Mouse (Mus musculus): ENCODE data around the gene Myo18b. TPM values are rescaled to one million over a fixed set of nuclear protein-coding genes. Genes with fewer than 3 reads are reported as not detected.

Gene Myo18b
- polyA plus RNA-seq, 1 experiment from 2014 or later = 0.95 TPM

GRCm38 (mm10) chr5:112864719-112865367 lies 31.3 kb downstream of the Myo18b start:
- Histone ChIP-seq H3K27me3 (replicated peaks; ENCODE audit: control insufficient read depth, insufficient read depth, low read length) (no peaks in the 10 kb centered on the region), H3K4me3 (ENCODE audit: low read depth, low read length) (no peak overlapping the region), H3K9me3 (ENCODE audit: control insufficient read depth, low read length) (no peaks in the 10 kb centered on the region), H3K9ac (ENCODE audit: low read length) (no peak overlapping the region), H3K27ac (ENCODE audit: low read depth) (no peak overlapping the region), H3K36me3 (ENCODE audit: control insufficient read depth, insufficient read depth, low read length) (no peaks in the 10 kb centered on the region), H3K4me1 (replicated peaks; ENCODE audit: control insufficient read depth, insufficient read depth, low read length) (no peaks in the 10 kb centered on the region), H3K4me2 (ENCODE audit: low read length) (no peak overlapping the region)
- ATAC-seq (replicated peaks; ENCODE audit: low FRiP score, low TSS enrichment, low read depth) (0 out of 2 replicates have a peak, but pooled peaks have one; percentile 15), DNase-seq (ENCODE audit: low spot score) (peak; percentile 73)
- WGBS = 48% methylated on average over 4 of the region's 4 CpGs

- WGBS = 47% methylated on average over 12 of the region's 12 CpGs
- Histone ChIP-seq H3K4me2 (ENCODE audit: low read length) (no peak overlapping the region), H3K27me3 (replicated peaks; ENCODE audit: control insufficient read depth, insufficient read depth, low read length) (no peaks in the 10 kb centered on the region), H3K9ac (ENCODE audit: low read length) (no peak overlapping the region), H3K4me1 (replicated peaks; ENCODE audit: control insufficient read depth, insufficient read depth, low read length) (no peaks in the 10 kb centered on the region), H3K27ac (ENCODE audit: low read depth) (no peak overlapping the region), H3K36me3 (ENCODE audit: control insufficient read depth, insufficient read depth, low read length) (no peaks in the 10 kb centered on the region), H3K4me3 (ENCODE audit: low read depth, low read length) (no peak overlapping the region), H3K9me3 (ENCODE audit: control insufficient read depth, low read length) (no peaks in the 10 kb centered on the region)
- DNase-seq (ENCODE audit: low spot score) (no peak), ATAC-seq (replicated peaks; ENCODE audit: low FRiP score, low TSS enrichment, low read depth) (no peak)
These were observed 36.7 kb downstream of the Myo18b start for GRCm38 (mm10) chr5:112859379-112860035.

- H3K9ac ChIP-seq (ENCODE audit: low read length) = no peak overlapping the region
- H3K4me3 ChIP-seq (ENCODE audit: low read depth, low read length) = no peak overlapping the region
- H3K4me1 ChIP-seq (replicated peaks; ENCODE audit: control insufficient read depth, insufficient read depth, low read length) = peaks cover 28% of the 10 kb centered on the region
- no peak overlapping the region for H3K4me2 ChIP-seq (ENCODE audit: low read length)
- ATAC-seq (replicated peaks; ENCODE audit: low FRiP score, low TSS enrichment, low read depth) (peak; percentile 69), DNase-seq (ENCODE audit: low spot score) (peak; percentile 78)
- peak overlapping the region; percentile 59 for H3K27ac ChIP-seq (ENCODE audit: low read depth)
- WGBS = 32% methylated on average over 8 of the region's 8 CpGs
- H3K27me3 ChIP-seq (replicated peaks; ENCODE audit: control insufficient read depth, insufficient read depth, low read length) = peaks cover 8% of the 10 kb centered on the region; the same call in 1 of the 2 replicates
- no peaks in the 10 kb centered on the region for H3K9me3 ChIP-seq (ENCODE audit: control insufficient read depth, low read length)
- H3K36me3 ChIP-seq (ENCODE audit: control insufficient read depth, insufficient read depth, low read length) = no peaks in the 10 kb centered on the region
These were observed 43.0 kb downstream of the Myo18b start for GRCm38 (mm10) chr5:112853179-112853578.

GRCm38 (mm10) chr5:112851389-112851788 lies 44.8 kb downstream of the Myo18b start:
- DNase-seq (ENCODE audit: low spot score) = no peak
- H3K36me3 ChIP-seq (ENCODE audit: control insufficient read depth, insufficient read depth, low read length) = no peaks in the 10 kb centered on the region
- no peaks in the 10 kb centered on the region for H3K9me3 ChIP-seq (ENCODE audit: control insufficient read depth, low read length)
- no peak overlapping the region for H3K27ac ChIP-seq (ENCODE audit: low read depth)
- WGBS = 23% methylated on average over 5 of the region's 5 CpGs
- peaks cover 8% of the 10 kb centered on the region; the same call in 1 of the 2 replicates for H3K27me3 ChIP-seq (replicated peaks; ENCODE audit: control insufficient read depth, insufficient read depth, low read length)
- peaks cover 28% of the 10 kb centered on the region for H3K4me1 ChIP-seq (replicated peaks; ENCODE audit: control insufficient read depth, insufficient read depth, low read length)
- H3K9ac ChIP-seq (ENCODE audit: low read length) = no peak overlapping the region
- ATAC-seq (replicated peaks; ENCODE audit: low FRiP score, low TSS enrichment, low read depth) = no peak
- no peak overlapping the region for H3K4me3 ChIP-seq (ENCODE audit: low read depth, low read length)
- no peak overlapping the region for H3K4me2 ChIP-seq (ENCODE audit: low read length)

- peak; percentile 76 for ATAC-seq (replicated peaks; ENCODE audit: low FRiP score, low TSS enrichment, low read depth)
- H3K36me3 ChIP-seq (ENCODE audit: control insufficient read depth, insufficient read depth, low read length) = no peaks in the 10 kb centered on the region
- no peak overlapping the region for H3K9ac ChIP-seq (ENCODE audit: low read length)
- DNase-seq (ENCODE audit: low spot score) = peak; percentile 88
- no peaks in the 10 kb centered on the region for H3K9me3 ChIP-seq (ENCODE audit: control insufficient read depth, low read length)
- H3K4me1 ChIP-seq (replicated peaks; ENCODE audit: control insufficient read depth, insufficient read depth, low read length) = peaks cover 28% of the 10 kb centered on the region
- H3K27ac ChIP-seq (ENCODE audit: low read depth) = no peak overlapping the region
- WGBS = 4% methylated on average over 16 of the region's 16 CpGs
- H3K4me2 ChIP-seq (ENCODE audit: low read length) = peak overlapping the region; percentile 26; the same call in 1 of the 2 replicates
- no peak overlapping the region for H3K4me3 ChIP-seq (ENCODE audit: low read depth, low read length)
- H3K27me3 ChIP-seq (replicated peaks; ENCODE audit: control insufficient read depth, insufficient read depth, low read length) = peaks cover 8% of the 10 kb centered on the region; the same call in 1 of the 2 replicates
These were observed 47.4 kb downstream of the Myo18b start for GRCm38 (mm10) chr5:112848586-112849280.

GRCm38 (mm10) chr5:112847985-112848542 lies 48.1 kb downstream of the Myo18b start:
- H3K4me1 ChIP-seq (replicated peaks; ENCODE audit: control insufficient read depth, insufficient read depth, low read length) = peaks cover 27% of the 10 kb centered on the region
- no peak overlapping the region for H3K9ac ChIP-seq (ENCODE audit: low read length)
- no peaks in the 10 kb centered on the region for H3K9me3 ChIP-seq (ENCODE audit: control insufficient read depth, low read length)
- H3K4me3 ChIP-seq (ENCODE audit: low read depth, low read length) = no peak overlapping the region
- DNase-seq (ENCODE audit: low spot score) (no peak), ATAC-seq (replicated peaks; ENCODE audit: low FRiP score, low TSS enrichment, low read depth) (no peak)
- WGBS = 17% methylated on average over 24 of the region's 25 CpGs
- peaks cover 8% of the 10 kb centered on the region; the same call in 1 of the 2 replicates for H3K27me3 ChIP-seq (replicated peaks; ENCODE audit: control insufficient read depth, insufficient read depth, low read length)
- no peaks in the 10 kb centered on the region for H3K36me3 ChIP-seq (ENCODE audit: control insufficient read depth, insufficient read depth, low read length)
- no peak overlapping the region for H3K27ac ChIP-seq (ENCODE audit: low read depth)
- 0 out of 2 replicates have a peak overlapping the region, but pooled peaks have one; percentile 26 for H3K4me2 ChIP-seq (ENCODE audit: low read length)

- Histone ChIP-seq H3K27ac (ENCODE audit: low read depth) (no peak overlapping the region), H3K9me3 (ENCODE audit: control insufficient read depth, low read length) (no peaks in the 10 kb centered on the region), H3K4me1 (replicated peaks; ENCODE audit: control insufficient read depth, insufficient read depth, low read length) (peaks cover 12% of the 10 kb centered on the region), H3K27me3 (replicated peaks; ENCODE audit: control insufficient read depth, insufficient read depth, low read length) (peaks cover 8% of the 10 kb centered on the region; the same call in 1 of the 2 replicates), H3K36me3 (ENCODE audit: control insufficient read depth, insufficient read depth, low read length) (no peaks in the 10 kb centered on the region), H3K4me3 (ENCODE audit: low read depth, low read length) (no peak overlapping the region), H3K4me2 (ENCODE audit: low read length) (no peak overlapping the region), H3K9ac (ENCODE audit: low read length) (no peak overlapping the region)
- no peak for DNase-seq (ENCODE audit: low spot score)
- no peak for ATAC-seq (replicated peaks; ENCODE audit: low FRiP score, low TSS enrichment, low read depth)
- WGBS = 83% methylated on average over 11 of the region's 11 CpGs
These were observed 50.0 kb downstream of the Myo18b start for GRCm38 (mm10) chr5:112846146-112846545.

- no peaks in the 10 kb centered on the region for H3K9me3 ChIP-seq (ENCODE audit: control insufficient read depth, low read length)
- H3K4me1 ChIP-seq (replicated peaks; ENCODE audit: control insufficient read depth, insufficient read depth, low read length) = peaks cover 7% of the 10 kb centered on the region
- H3K9ac ChIP-seq (ENCODE audit: low read length) = no peak overlapping the region
- peaks cover 3% of the 10 kb centered on the region; the same call in 1 of the 2 replicates for H3K27me3 ChIP-seq (replicated peaks; ENCODE audit: control insufficient read depth, insufficient read depth, low read length)
- no peak overlapping the region for H3K27ac ChIP-seq (ENCODE audit: low read depth)
- no peak overlapping the region for H3K4me3 ChIP-seq (ENCODE audit: low read depth, low read length)
- DNase-seq (ENCODE audit: low spot score) (no peak), ATAC-seq (replicated peaks; ENCODE audit: low FRiP score, low TSS enrichment, low read depth) (no peak)
- WGBS = 78% methylated on average over 3 of the region's 3 CpGs
- H3K4me2 ChIP-seq (ENCODE audit: low read length) = no peak overlapping the region
- H3K36me3 ChIP-seq (ENCODE audit: control insufficient read depth, insufficient read depth, low read length) = no peaks in the 10 kb centered on the region
These were observed 51.7 kb downstream of the Myo18b start for GRCm38 (mm10) chr5:112844460-112844859.

Measured in intestine, embryonic 14.5 days (tissue).